Mouse (Mus musculus) cortical plate, adult 2 months (tissue): ENCODE measurements around the gene Acat3. TPM values are rescaled to one million over a fixed set of nuclear protein-coding genes. Genes with fewer than 3 reads are reported as not detected.
"Not testable (repeated sequence)": the region's sequence is repeated elsewhere in the genome, so short reads cannot be mapped to it uniquely, and the experiment has no call there.

ENCODE experiments used
- H3K27ac ChIP-seq: fragments of 200-500 bp; 2 replicates; pipeline ENCODE4 v1.5.1; 2012; ENCODE audit warnings: low read length, control low read depth, inconsistent platforms; ENCODE audit not compliant: insufficient read depth
- H3K4me1 ChIP-seq: fragments of 200-500 bp; 2 replicates; pipeline ENCODE4 v1.6.1; 2011; ENCODE audit warnings: low read length; ENCODE audit not compliant: control insufficient read depth, insufficient read depth
- H3K4me3 ChIP-seq: fragments of 200-500 bp; 2 replicates; pipeline ENCODE4 v1.5.1; 2011; ENCODE audit warnings: mild to moderate bottlenecking, low read length, control low read depth; ENCODE audit not compliant: insufficient read depth
- CTCF ChIP-seq: fragments of 200-500 bp; IDR thresholded peaks from 2 replicates; pipeline ENCODE4 v1.5.1; 2011; ENCODE audit warnings: mild to moderate bottlenecking, control low read depth, low read length; ENCODE audit not compliant: insufficient read depth; ENCODE audit errors: extremely low read depth
- POLR2A ChIP-seq: fragments of 200-500 bp; IDR thresholded peaks from 2 replicates; pipeline ENCODE4 v1.6.1; 2011; ENCODE audit warnings: mild to moderate bottlenecking, low read length, control low read depth; ENCODE audit not compliant: insufficient read depth; ENCODE audit errors: extremely low read depth
- polyA plus RNA-seq: library from polyadenylated mRNA; depleted of rRNA; stranded (reverse); fragments of >200 nt; gene quantifications from 2 replicates; pipeline ENCODE4 v1.2.3, GENCODE M21; 2012

Gene Acat3
- polyA plus RNA-seq, 1 experiment: 6.6 TPM

DNA sequence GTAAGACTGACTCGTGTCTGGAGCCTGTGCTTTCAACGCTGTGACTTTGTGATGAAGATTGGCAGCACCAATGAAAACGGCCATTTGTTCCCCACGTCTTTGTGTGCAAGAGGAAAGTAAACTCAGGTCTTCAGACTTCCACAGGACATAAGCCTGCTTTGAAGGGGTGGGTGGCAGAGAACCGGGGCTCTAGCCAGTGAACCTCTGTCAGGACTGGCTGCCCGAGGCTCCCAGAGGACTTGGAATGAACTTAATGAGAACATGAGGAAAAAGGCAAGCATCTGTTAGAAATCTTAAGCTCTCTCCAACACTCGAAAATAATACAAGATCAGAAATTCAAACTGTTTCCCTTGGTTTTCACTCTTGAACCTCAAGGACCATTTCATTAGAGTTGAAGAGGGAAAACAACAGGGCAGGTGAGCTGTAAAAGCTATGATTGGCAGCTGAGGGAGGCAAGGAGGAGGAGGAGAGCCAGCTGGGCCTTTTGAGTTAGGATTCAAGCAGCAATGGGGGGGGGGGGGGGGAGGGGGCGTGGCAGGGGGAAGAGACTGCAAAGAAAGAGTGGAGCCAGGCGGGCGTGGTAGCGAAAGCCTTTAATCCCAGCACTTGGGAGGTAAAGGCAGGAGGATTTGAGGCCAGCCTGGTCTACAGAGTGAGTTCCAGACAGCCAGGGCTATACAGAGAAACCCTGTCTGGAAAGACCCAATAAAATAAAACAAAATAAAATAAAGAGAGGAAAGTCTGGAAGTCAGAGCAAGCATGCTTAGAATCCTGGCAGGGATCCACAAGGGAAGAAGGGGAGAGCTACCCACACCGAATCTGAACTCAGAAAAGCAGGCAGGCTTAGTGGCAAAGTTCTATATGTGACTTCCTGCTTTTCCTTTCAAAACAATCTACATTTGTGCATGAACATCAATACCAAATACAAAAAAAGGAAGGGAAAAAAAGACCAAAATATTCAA is 36.7 kb downstream of the Acat3 start:
- H3K4me1 ChIP-seq: peaks cover 1% of the 10 kb centered on the region; the same call in 1 of the 2 replicates
- TF ChIP-seq POLR2A: no peak
- TF ChIP-seq CTCF: no peak
- no peak overlapping the region for H3K27ac ChIP-seq
- H3K4me3 ChIP-seq: no peak overlapping the region

GRCm38 (mm10) chr17:12902291-12902690 is 38.1 kb downstream of the Acat3 start:
- Histone ChIP-seq H3K4me3 (no peak overlapping the region), H3K27ac (no peak overlapping the region), H3K4me1 (peaks cover 2% of the 10 kb centered on the region; the same call in 1 of the 2 replicates)
- TF ChIP-seq POLR2A (no peak), CTCF (no peak)

DNA sequence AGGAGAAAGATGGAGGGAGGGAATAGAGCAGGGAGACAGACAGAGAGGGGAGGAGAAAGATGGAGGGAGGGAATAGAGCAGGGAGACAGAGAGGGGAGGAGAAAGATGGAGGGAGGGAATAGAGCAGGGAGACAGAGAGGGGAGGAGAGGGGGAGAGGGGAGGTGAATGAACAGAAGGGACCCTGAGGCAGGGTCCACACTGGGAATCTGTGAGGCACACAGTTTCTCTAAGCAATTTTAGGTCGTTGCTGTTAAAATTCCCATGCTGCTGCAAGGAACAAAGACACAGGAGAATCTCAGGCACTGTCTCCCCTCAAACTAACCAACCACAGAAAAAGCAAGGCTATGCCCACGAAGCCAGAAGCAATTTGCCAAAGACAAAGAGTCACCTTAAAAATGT is 41.8 kb downstream of the Acat3 start:
- H3K4me3 ChIP-seq, H3K4me1 ChIP-seq: not testable (repeated sequence)
- H3K27ac ChIP-seq: 0 out of 2 replicates have a peak overlapping the region, but pooled peaks have one; percentile 45

DNA sequence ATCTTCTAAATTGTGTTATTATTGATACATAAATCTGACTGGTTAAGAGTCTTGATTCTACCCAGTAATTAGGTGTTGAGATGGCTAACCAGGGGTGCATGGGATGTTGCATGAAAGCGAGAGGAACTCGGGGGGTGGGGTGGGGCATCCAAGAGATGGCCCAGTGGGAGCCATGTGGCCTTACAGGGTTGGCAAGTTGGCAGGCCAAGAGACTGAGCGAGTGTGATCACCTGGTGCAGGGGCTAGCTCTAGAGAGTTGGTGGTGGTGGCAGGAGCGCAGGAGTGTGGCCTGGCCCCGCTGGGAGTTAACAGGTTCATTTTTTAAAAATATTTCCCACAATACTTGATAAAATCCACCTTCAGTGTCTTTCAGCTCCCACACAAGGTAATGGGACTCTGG is 42.7 kb downstream of the Acat3 start:
- Histone ChIP-seq H3K27ac (no peak overlapping the region), H3K4me3 (no peak overlapping the region), H3K4me1 (peaks cover 2% of the 10 kb centered on the region; the same call in 1 of the 2 replicates)
- TF ChIP-seq POLR2A (no peak), CTCF (no peak)

DNA sequence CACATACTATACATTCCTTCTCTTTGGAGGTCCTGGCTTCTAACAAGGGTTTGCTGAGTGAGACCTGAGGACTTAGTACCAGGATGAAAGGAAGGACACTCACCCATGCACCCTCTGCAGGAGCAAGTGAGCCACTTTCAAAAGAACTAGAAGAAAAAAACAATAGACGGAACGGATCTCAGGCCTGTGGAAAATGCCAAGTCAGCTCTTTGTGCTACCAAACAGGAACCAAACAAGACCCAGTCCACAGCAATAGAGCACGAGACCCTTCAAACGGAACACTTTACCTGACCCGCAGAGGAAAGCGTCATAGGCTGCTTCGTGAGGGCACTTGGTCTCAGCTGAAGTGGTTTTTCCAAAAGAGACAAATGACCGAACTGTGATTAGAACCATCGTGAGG is 48.4 kb downstream of the Acat3 start:
- TF ChIP-seq POLR2A (no peak), CTCF (no peak)

GRCm38 (mm10) chr17:12891054-12891453 is 49.3 kb downstream of the Acat3 start:
- H3K4me3 ChIP-seq: no peak overlapping the region

More for the DNA sequence above, 48.4 kb downstream of the Acat3 start:
- H3K4me1 ChIP-seq: no peaks in the 10 kb centered on the region
- H3K4me3 ChIP-seq: no peak overlapping the region
- H3K27ac ChIP-seq: no peak overlapping the region

DNA sequence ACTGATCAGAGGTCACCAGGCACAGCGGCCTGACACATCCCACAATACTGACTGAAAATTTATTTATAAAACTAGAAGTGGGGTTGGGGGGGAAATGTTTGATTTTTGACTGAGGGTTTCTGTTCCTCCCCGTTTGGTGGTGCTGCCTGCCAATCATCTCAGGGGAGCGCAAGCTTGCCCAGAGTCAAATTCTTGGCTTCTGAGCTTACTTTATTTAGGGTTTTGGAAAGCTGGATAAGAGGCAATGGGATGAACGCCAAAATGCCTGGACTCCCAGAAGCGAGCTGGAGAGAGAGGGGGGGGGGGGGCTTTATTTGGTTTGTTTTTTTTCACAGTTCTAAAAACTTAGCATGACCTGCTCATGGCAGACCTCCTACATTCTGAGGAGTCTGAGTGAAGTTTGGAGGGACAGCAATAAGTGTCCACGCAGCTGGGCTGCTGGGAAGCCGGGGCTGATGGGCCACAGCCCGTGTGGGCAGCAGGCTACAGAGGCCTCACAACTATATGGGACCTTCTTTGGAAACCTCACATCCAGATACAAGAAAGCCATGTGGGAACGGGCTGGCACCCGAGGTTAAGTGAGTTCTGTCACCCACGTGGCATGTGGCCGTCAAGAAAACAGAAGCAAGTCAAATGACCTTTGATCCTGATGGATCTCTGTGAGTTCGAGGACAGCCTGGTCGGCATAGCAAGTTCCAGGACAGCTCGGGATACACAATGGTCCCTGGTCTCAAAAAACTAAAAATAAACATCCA is 53.2 kb downstream of the Acat3 start:
- H3K4me3 ChIP-seq: no peak overlapping the region
- no peak overlapping the region for H3K27ac ChIP-seq
- TF ChIP-seq CTCF: no peak
- no peak for TF ChIP-seq POLR2A
- no peaks in the 10 kb centered on the region for H3K4me1 ChIP-seq

More at GRCm38 (mm10) chr17:12891054-12891453, 49.3 kb downstream of the Acat3 start:
- TF ChIP-seq POLR2A: no peak
- TF ChIP-seq CTCF: no peak
- no peaks in the 10 kb centered on the region for H3K4me1 ChIP-seq
- H3K27ac ChIP-seq: no peak overlapping the region

DNA sequence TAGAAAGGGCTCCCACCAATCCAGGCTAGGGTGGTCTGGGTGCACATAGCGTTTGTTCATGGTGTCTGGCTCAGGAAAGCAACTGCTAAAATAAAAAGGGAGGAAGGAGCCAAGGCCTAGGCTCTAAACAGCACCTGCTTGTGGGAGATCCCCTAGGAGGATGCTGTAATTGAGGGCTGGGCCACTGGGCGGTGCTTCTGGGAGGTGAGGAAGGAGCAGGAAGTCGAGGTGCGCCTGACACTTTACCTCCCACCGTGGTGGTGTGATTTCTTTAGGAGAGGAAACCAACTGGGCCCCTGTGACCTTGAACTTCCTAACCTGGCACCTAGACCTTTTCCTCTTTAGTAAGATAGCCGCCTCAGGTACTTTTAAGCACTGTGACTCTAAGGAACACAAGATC is 53.8 kb downstream of the Acat3 start:
- Histone ChIP-seq H3K27ac (no peak overlapping the region), H3K4me3 (no peak overlapping the region), H3K4me1 (no peaks in the 10 kb centered on the region)
- TF ChIP-seq POLR2A: no peak
- no peak for TF ChIP-seq CTCF

DNA sequence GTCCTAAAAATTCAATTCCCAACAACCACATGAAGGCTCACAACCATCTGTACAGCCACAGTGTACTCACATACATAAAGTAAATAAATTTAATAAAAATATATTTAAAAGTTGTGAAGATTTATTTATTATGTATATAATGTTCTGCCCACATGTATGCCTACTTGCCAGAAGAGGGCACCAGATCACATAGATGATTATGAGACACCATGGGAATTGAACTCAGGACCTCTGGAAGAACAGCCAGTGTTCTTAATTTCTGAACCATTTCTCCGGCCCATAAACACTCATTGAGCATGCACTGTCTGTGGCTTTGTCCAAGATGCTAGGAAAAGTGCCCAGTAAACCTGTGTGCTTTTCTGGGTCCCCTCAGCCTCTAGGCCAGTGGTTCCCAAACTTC is 59.2 kb downstream of the Acat3 start:
- no peak overlapping the region for H3K4me3 ChIP-seq
- no peaks in the 10 kb centered on the region; the same call in 1 of the 2 replicates for H3K4me1 ChIP-seq
- no peak for TF ChIP-seq CTCF
- no peak for TF ChIP-seq POLR2A
- H3K27ac ChIP-seq: no peak overlapping the region

DNA sequence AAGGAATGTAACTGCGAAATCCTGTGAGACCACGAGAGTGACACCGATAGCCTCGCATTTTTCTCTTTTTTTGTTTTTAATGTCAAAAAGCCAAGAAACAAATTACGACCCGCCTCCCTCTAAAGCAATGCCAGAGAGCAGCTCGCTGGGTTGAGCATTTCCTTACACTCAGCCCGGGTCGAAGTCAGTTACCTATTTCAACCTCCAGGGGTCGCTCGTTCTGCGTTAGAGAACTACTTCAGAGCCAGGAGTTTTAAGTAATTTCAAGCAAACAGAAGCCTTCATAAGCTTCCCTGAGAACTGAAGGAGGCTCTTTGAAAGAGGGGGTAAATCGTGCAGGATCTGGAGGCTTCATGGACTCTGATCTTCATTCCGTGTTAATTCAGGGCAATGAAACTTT is 60.2 kb downstream of the Acat3 start:
- Histone ChIP-seq H3K27ac (no peak overlapping the region), H3K4me1 (no peaks in the 10 kb centered on the region; the same call in 1 of the 2 replicates), H3K4me3 (no peak overlapping the region)
- TF ChIP-seq CTCF: peak; percentile 70
- TF ChIP-seq POLR2A: no peak
